Mouse (Mus musculus) monocyte, adult 2 months (primary cell): ENCODE data around the gene Plcb4.
A peak's percentile ranks its signal among the peaks of the same experiment; 100 is the strongest.

ENCODE experiments used
- DNase-seq, 2 experiments: peaks; one replicate each; pipeline ENCODE4 v3.0.0; 2022; ENCODE audit warnings: low spot score in 2 of 2, low read depth in 1 of 2

The Plcb4 gene

GRCm38 (mm10) chr2:135805748-135806685, 147.2 kb downstream of the Plcb4 start:
- DNase-seq: no peak

GRCm38 (mm10) chr2:135808342-135808741, 149.5 kb downstream of the Plcb4 start:
- DNase-seq: no peak

GRCm38 (mm10) chr2:135810841-135811240, 152.0 kb downstream of the Plcb4 start:
- no peak for DNase-seq

GRCm38 (mm10) chr2:135811453-135812101, 152.8 kb downstream of the Plcb4 start:
- DNase-seq: no peak

GRCm38 (mm10) chr2:135812701-135813246, 154.0 kb downstream of the Plcb4 start:
- no peak for DNase-seq

- no peak for DNase-seq
Observed at GRCm38 (mm10) chr2:135820691-135821090, 161.9 kb downstream of the Plcb4 start.

GRCm38 (mm10) chr2:135823690-135824089, 164.9 kb downstream of the Plcb4 start:
- DNase-seq: no peak

- no peak for DNase-seq
Observed at GRCm38 (mm10) chr2:135824757-135825156, 165.9 kb downstream of the Plcb4 start.

- no peak for DNase-seq
Observed at GRCm38 (mm10) chr2:135825645-135826044, 166.8 kb downstream of the Plcb4 start.

GRCm38 (mm10) chr2:135826616-135827360, 168.0 kb downstream of the Plcb4 start:
- DNase-seq: peak in 1 of 2 experiments; percentile 5

- no peak for DNase-seq
Observed at GRCm38 (mm10) chr2:135828446-135828845, 169.6 kb downstream of the Plcb4 start.

GRCm38 (mm10) chr2:135833743-135834142, 174.9 kb downstream of the Plcb4 start:
- DNase-seq: no peak

GRCm38 (mm10) chr2:135834435-135834834, 175.6 kb downstream of the Plcb4 start:
- no peak for DNase-seq

GRCm38 (mm10) chr2:135835911-135836310, 177.1 kb downstream of the Plcb4 start:
- DNase-seq: no peak

- DNase-seq: no peak
Observed at GRCm38 (mm10) chr2:135836426-135836825, 177.6 kb downstream of the Plcb4 start.

GRCm38 (mm10) chr2:135837730-135838129, 178.9 kb downstream of the Plcb4 start:
- DNase-seq: no peak

GRCm38 (mm10) chr2:135838135-135838534, 179.3 kb downstream of the Plcb4 start:
- DNase-seq: no peak

GRCm38 (mm10) chr2:135838651-135839286, 180.0 kb downstream of the Plcb4 start:
- DNase-seq: no peak

GRCm38 (mm10) chr2:135843721-135844120, 184.9 kb downstream of the Plcb4 start:
- no peak for DNase-seq

- DNase-seq: no peak
Observed at GRCm38 (mm10) chr2:135846903-135847302, 188.1 kb downstream of the Plcb4 start.

GRCm38 (mm10) chr2:135847738-135848137, 188.9 kb downstream of the Plcb4 start:
- DNase-seq: no peak
